Mouse (Mus musculus) bone marrow macrophage, adult 2 months (primary cell): ENCODE results near the gene Pdcd10.

Experiments
- CTCF ChIP-seq: IDR thresholded peaks from 2 replicates; pipeline ENCODE4 v1.5.1; 2012; ENCODE audit warnings: low read depth, mild to moderate bottlenecking, low read length, moderate library complexity
- POLR2A ChIP-seq: IDR thresholded peaks from 2 replicates; pipeline ENCODE4 v1.6.1; 2012; ENCODE audit warnings: mild to moderate bottlenecking, low read depth, low read length, borderline replicate concordance

DNA sequence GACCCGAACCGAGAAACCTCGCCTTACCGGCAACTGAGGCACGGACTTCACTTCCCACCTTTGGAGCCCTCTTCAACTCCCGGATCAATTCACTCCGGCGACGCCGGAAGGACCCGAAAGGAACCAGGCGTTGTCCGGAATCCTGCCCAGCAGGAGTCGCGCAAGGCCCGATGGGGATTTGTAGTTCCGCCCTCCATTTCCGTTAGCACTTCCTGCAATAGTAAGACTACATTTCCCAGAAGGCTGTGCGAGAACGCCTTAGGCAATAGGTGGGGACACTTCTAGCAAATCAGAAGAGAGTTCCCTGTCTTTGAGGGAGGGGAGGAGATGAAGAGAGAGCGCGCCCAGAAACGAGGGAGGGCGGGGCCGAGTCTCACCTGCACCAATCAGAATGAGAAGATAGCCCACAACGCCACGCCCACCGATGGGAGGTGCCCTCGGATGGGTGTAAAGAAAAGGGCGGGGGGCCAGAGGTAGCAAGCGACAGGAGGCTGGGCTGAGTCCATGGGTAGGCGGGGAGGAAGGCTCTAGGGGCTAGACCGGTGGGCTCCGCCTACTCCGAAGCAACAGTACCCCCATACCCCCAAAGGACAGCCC lies at the start of gene Pdcd10:
- TF ChIP-seq CTCF: no peak
- TF ChIP-seq POLR2A: 0 out of 2 replicates have a peak, but pooled peaks have one; percentile 40
